16 mouse cellular contexts compared by ENCODE assay signal in genomic region chr1:174555412-174555811, GRCm38 (mm10). TPM values are rescaled to one million over a fixed set of nuclear protein-coding genes. Genes with fewer than 3 reads are reported as not detected.
A peak's percentile ranks its signal among the peaks of the same experiment; 100 is the strongest.
DNase-seq lines count a peak whose midpoint lies in the region; TF ChIP-seq lines count a peak whose summit lies in the region.
"Had no signal": no experiment of that assay in that cellular context is flagged by ENCODE, and none has a peak within 500 bp of the region (broad histone marks: within the 10 kb centered on the region; RNA-seq: fewer than 3 reads in every experiment).

No protein-coding gene starts in this region.

- intact Hi-C loops in heart, postnatal 36 days (cut with DNase I) = no loop called here
- intact Hi-C loops in left cerebral cortex, adult 2 months (cut with DNase I) = loop anchor here (2.0 to 10.0 kb wide), 3 partner anchors 33 to 1101 kb away; no protein-coding TSS in a partner anchor
- intact Hi-C loops in gastrocnemius, postnatal 36 days (cut with DNase I) = no loop called here

- TF ChIP-seq POLR2A in brain, embryonic 14.5 days (IDR thresholded peaks at IDR 0.05; ENCODE audit: borderline replicate concordance, extremely low read depth, insufficient read depth, insufficient read length, poor library complexity, severe bottlenecking) = no peak

- H3K27ac ChIP-seq in left cerebral cortex, adult 2 months = peak overlapping the region; percentile 19; the same call in 1 of the 2 replicates
- H3K27ac ChIP-seq: embryonic facial prominence, embryonic 15.5 days; forebrain, embryonic 10.5 days had no signal

- peak; percentile 14; the same call in 1 of the 2 replicates for TF ChIP-seq CTCF in left cerebral cortex, adult 2 months (IDR thresholded peaks at IDR 0.05)
- peak; percentile 11; the same call in 1 of the 2 replicates for TF ChIP-seq CTCF in brain, embryonic 14.5 days (IDR thresholded peaks at IDR 0.05; ENCODE audit: borderline replicate concordance, extremely low read depth, insufficient read depth, insufficient read length)

- H3K4me3 ChIP-seq in left cerebral cortex, adult 2 months = no peak overlapping the region
- H3K4me3 ChIP-seq: embryonic facial prominence, embryonic 15.5 days; erythroblast, embryonic 14.5 days; forebrain, embryonic 10.5 days; heart, embryonic 12.5 days had no signal

- peak; percentile 6 for DNase-seq in heart, adult 11 months
- DNase-seq in heart, postnatal 36 days = no peak
- no peak for DNase-seq in left cerebral cortex, adult 2 months (ENCODE audit: extremely low spot score in 1 of 2, low spot score in 2 of 2)
- no peak for DNase-seq in left cerebral cortex, adult 9 months (ENCODE audit: low spot score in 2 of 2)
- no peak for DNase-seq in brain, embryonic 14.5 days (ENCODE audit: low read depth)
- no peak for DNase-seq in gastrocnemius, postnatal 36 days
- DNase-seq: adrenal gland, adult 2 months; adrenal gland, postnatal 25 days; cerebellum, adult 11-12 months; cerebellum, adult 9-11 months; embryo, embryonic 11 days; gastrocnemius, postnatal 10 days had no signal

RNA-seq across cellular contexts. Expression of gene Fmn2, which starts 53.8 kb away (rescaled TPM):
- under 1 TPM; 0.11 to 0.43 TPM for total RNA-seq in heart, postnatal 36 days (2021)
- 10 to 100 TPM; 81.5 to 87.0 TPM for total RNA-seq in left cerebral cortex, adult 2 months (2021)
- 14.0 and 18.3 TPM in 2 replicates for polyA plus RNA-seq in brain, embryonic 14.5 days (2012; rRNA removed)
- total RNA-seq in gastrocnemius, postnatal 36 days (2021) = under 1 TPM; 0.25 to 0.28 TPM

Comparison
In these comparisons a context has a peak if more than half of its experiments do, and no peak if none do; other contexts are left out.
1. RNA of gene Fmn2, which starts 53.8 kb away (total RNA-seq): 81.5 to 87.0 TPM in left cerebral cortex, adult 2 months; 0.11 to 0.43 TPM in heart, postnatal 36 days and 0.25 to 0.28 TPM in gastrocnemius, postnatal 36 days; every median in the first group is over 10 times any median in the second.